Mouse (Mus musculus): Measurements from ENCODE around the gene Rnf126. TPM values are rescaled to one million over a fixed set of nuclear protein-coding genes. Genes with fewer than 3 reads are reported as not detected.
A peak's percentile ranks its signal among the peaks of the same experiment; 100 is the strongest.

Rnf126 gene
- polyA plus RNA-seq, 1 experiment from 2014 or later = 90.3 TPM

GRCm38 (mm10) chr10:79806331-79806730 lies 39.6 kb upstream of the Rnf126 start:
- no peak for DNase-seq (ENCODE audit: low spot score)
- Histone ChIP-seq H3K9ac (ENCODE audit: low read length) (no peak overlapping the region), H3K36me3 (ENCODE audit: control insufficient read depth, insufficient read depth, low read length) (peaks cover 17% of the 10 kb centered on the region; the same call in 1 of the 2 replicates), H3K27ac (ENCODE audit: low read depth) (no peak overlapping the region), H3K4me1 (replicated peaks; ENCODE audit: control insufficient read depth, insufficient read depth, low read length) (peaks cover 26% of the 10 kb centered on the region), H3K4me3 (ENCODE audit: low read depth, low read length) (no peak overlapping the region), H3K4me2 (ENCODE audit: low read length) (no peak overlapping the region), H3K27me3 (replicated peaks; ENCODE audit: control insufficient read depth, insufficient read depth, low read length) (no peaks in the 10 kb centered on the region), H3K9me3 (ENCODE audit: control insufficient read depth, low read length) (no peaks in the 10 kb centered on the region)
- WGBS = 83% methylated on average over 9 of the region's 9 CpGs
- no peak for ATAC-seq (replicated peaks; ENCODE audit: low FRiP score, low TSS enrichment, low read depth)

GRCm38 (mm10) chr10:79805636-79806035 lies 38.9 kb upstream of the Rnf126 start:
- Histone ChIP-seq H3K27ac (ENCODE audit: low read depth) (no peak overlapping the region), H3K4me3 (ENCODE audit: low read depth, low read length) (no peak overlapping the region), H3K36me3 (ENCODE audit: control insufficient read depth, insufficient read depth, low read length) (peaks cover 14% of the 10 kb centered on the region; the same call in 1 of the 2 replicates), H3K4me1 (replicated peaks; ENCODE audit: control insufficient read depth, insufficient read depth, low read length) (peaks cover 26% of the 10 kb centered on the region), H3K9me3 (ENCODE audit: control insufficient read depth, low read length) (no peaks in the 10 kb centered on the region), H3K9ac (ENCODE audit: low read length) (no peak overlapping the region), H3K4me2 (ENCODE audit: low read length) (no peak overlapping the region), H3K27me3 (replicated peaks; ENCODE audit: control insufficient read depth, insufficient read depth, low read length) (no peaks in the 10 kb centered on the region)
- WGBS = 42% methylated on average over 11 of the region's 11 CpGs
- no peak for DNase-seq (ENCODE audit: low spot score)
- ATAC-seq (replicated peaks; ENCODE audit: low FRiP score, low TSS enrichment, low read depth) = no peak; the same call in 1 of the 2 replicates

- Histone ChIP-seq H3K4me3 (ENCODE audit: low read depth, low read length) (no peak overlapping the region), H3K27ac (ENCODE audit: low read depth) (no peak overlapping the region), H3K9me3 (ENCODE audit: control insufficient read depth, low read length) (no peaks in the 10 kb centered on the region), H3K4me2 (ENCODE audit: low read length) (peak overlapping the region; percentile 11), H3K27me3 (replicated peaks; ENCODE audit: control insufficient read depth, insufficient read depth, low read length) (no peaks in the 10 kb centered on the region), H3K4me1 (replicated peaks; ENCODE audit: control insufficient read depth, insufficient read depth, low read length) (peaks cover 26% of the 10 kb centered on the region), H3K36me3 (ENCODE audit: control insufficient read depth, insufficient read depth, low read length) (peaks cover 3% of the 10 kb centered on the region; the same call in 1 of the 2 replicates), H3K9ac (ENCODE audit: low read length) (no peak overlapping the region)
- peak; percentile 53 for ATAC-seq (replicated peaks; ENCODE audit: low FRiP score, low TSS enrichment, low read depth)
- DNase-seq (ENCODE audit: low spot score) = no peak
- WGBS = 20% methylated on average over 29 of the region's 29 CpGs
Observed at GRCm38 (mm10) chr10:79803716-79804323, 37.1 kb upstream of the Rnf126 start.

GRCm38 (mm10) chr10:79802331-79802971 lies 35.7 kb upstream of the Rnf126 start:
- Histone ChIP-seq H3K4me1 (replicated peaks; ENCODE audit: control insufficient read depth, insufficient read depth, low read length) (peaks cover 26% of the 10 kb centered on the region), H3K4me2 (ENCODE audit: low read length) (no peak overlapping the region), H3K4me3 (ENCODE audit: low read depth, low read length) (no peak overlapping the region), H3K36me3 (ENCODE audit: control insufficient read depth, insufficient read depth, low read length) (no peaks in the 10 kb centered on the region), H3K9me3 (ENCODE audit: control insufficient read depth, low read length) (no peaks in the 10 kb centered on the region), H3K27ac (ENCODE audit: low read depth) (no peak overlapping the region), H3K27me3 (replicated peaks; ENCODE audit: control insufficient read depth, insufficient read depth, low read length) (no peaks in the 10 kb centered on the region), H3K9ac (ENCODE audit: low read length) (no peak overlapping the region)
- 57% methylated on average over 11 of the region's 11 CpGs for WGBS
- ATAC-seq (replicated peaks; ENCODE audit: low FRiP score, low TSS enrichment, low read depth) (no peak), DNase-seq (ENCODE audit: low spot score) (no peak)

GRCm38 (mm10) chr10:79801837-79802236 lies 35.1 kb upstream of the Rnf126 start:
- H3K4me3 ChIP-seq (ENCODE audit: low read depth, low read length) = no peak overlapping the region
- no peak overlapping the region for H3K9ac ChIP-seq (ENCODE audit: low read length)
- H3K4me1 ChIP-seq (replicated peaks; ENCODE audit: control insufficient read depth, insufficient read depth, low read length) = peaks cover 24% of the 10 kb centered on the region
- no peaks in the 10 kb centered on the region for H3K9me3 ChIP-seq (ENCODE audit: control insufficient read depth, low read length)
- WGBS = 50% methylated on average over 3 of the region's 3 CpGs
- ATAC-seq (replicated peaks; ENCODE audit: low FRiP score, low TSS enrichment, low read depth) (no peak), DNase-seq (ENCODE audit: low spot score) (no peak)
- no peak overlapping the region for H3K27ac ChIP-seq (ENCODE audit: low read depth)
- no peaks in the 10 kb centered on the region for H3K36me3 ChIP-seq (ENCODE audit: control insufficient read depth, insufficient read depth, low read length)
- no peak overlapping the region for H3K4me2 ChIP-seq (ENCODE audit: low read length)
- H3K27me3 ChIP-seq (replicated peaks; ENCODE audit: control insufficient read depth, insufficient read depth, low read length) = no peaks in the 10 kb centered on the region

GRCm38 (mm10) chr10:79800508-79800907 lies 33.8 kb upstream of the Rnf126 start:
- Histone ChIP-seq H3K27me3 (replicated peaks; ENCODE audit: control insufficient read depth, insufficient read depth, low read length) (no peaks in the 10 kb centered on the region), H3K4me3 (ENCODE audit: low read depth, low read length) (no peak overlapping the region), H3K4me1 (replicated peaks; ENCODE audit: control insufficient read depth, insufficient read depth, low read length) (peaks cover 20% of the 10 kb centered on the region), H3K36me3 (ENCODE audit: control insufficient read depth, insufficient read depth, low read length) (no peaks in the 10 kb centered on the region), H3K9ac (ENCODE audit: low read length) (no peak overlapping the region), H3K27ac (ENCODE audit: low read depth) (no peak overlapping the region), H3K9me3 (ENCODE audit: control insufficient read depth, low read length) (no peaks in the 10 kb centered on the region), H3K4me2 (ENCODE audit: low read length) (no peak overlapping the region)
- ATAC-seq (replicated peaks; ENCODE audit: low FRiP score, low TSS enrichment, low read depth) (no peak), DNase-seq (ENCODE audit: low spot score) (no peak)
- 84% methylated on average over 11 of the region's 11 CpGs for WGBS

GRCm38 (mm10) chr10:79798289-79798928 lies 31.7 kb upstream of the Rnf126 start:
- H3K4me3 ChIP-seq (ENCODE audit: low read depth, low read length) = no peak overlapping the region
- ATAC-seq (replicated peaks; ENCODE audit: low FRiP score, low TSS enrichment, low read depth) (no peak), DNase-seq (ENCODE audit: low spot score) (no peak)
- no peaks in the 10 kb centered on the region for H3K36me3 ChIP-seq (ENCODE audit: control insufficient read depth, insufficient read depth, low read length)
- H3K4me2 ChIP-seq (ENCODE audit: low read length) = no peak overlapping the region
- peaks cover 25% of the 10 kb centered on the region for H3K4me1 ChIP-seq (replicated peaks; ENCODE audit: control insufficient read depth, insufficient read depth, low read length)
- no peak overlapping the region for H3K9ac ChIP-seq (ENCODE audit: low read length)
- no peak overlapping the region for H3K27ac ChIP-seq (ENCODE audit: low read depth)
- H3K27me3 ChIP-seq (replicated peaks; ENCODE audit: control insufficient read depth, insufficient read depth, low read length) = no peaks in the 10 kb centered on the region
- H3K9me3 ChIP-seq (ENCODE audit: control insufficient read depth, low read length) = no peaks in the 10 kb centered on the region
- WGBS = 88% methylated on average over 12 of the region's 12 CpGs

GRCm38 (mm10) chr10:79797326-79797725 lies 30.6 kb upstream of the Rnf126 start:
- Histone ChIP-seq H3K9ac (ENCODE audit: low read length) (no peak overlapping the region), H3K4me1 (replicated peaks; ENCODE audit: control insufficient read depth, insufficient read depth, low read length) (peaks cover 14% of the 10 kb centered on the region), H3K4me3 (ENCODE audit: low read depth, low read length) (no peak overlapping the region), H3K27ac (ENCODE audit: low read depth) (no peak overlapping the region), H3K27me3 (replicated peaks; ENCODE audit: control insufficient read depth, insufficient read depth, low read length) (no peaks in the 10 kb centered on the region), H3K4me2 (ENCODE audit: low read length) (no peak overlapping the region), H3K36me3 (ENCODE audit: control insufficient read depth, insufficient read depth, low read length) (no peaks in the 10 kb centered on the region), H3K9me3 (ENCODE audit: control insufficient read depth, low read length) (no peaks in the 10 kb centered on the region)
- ATAC-seq (replicated peaks; ENCODE audit: low FRiP score, low TSS enrichment, low read depth) (no peak), DNase-seq (ENCODE audit: low spot score) (no peak)
- 47% methylated on average over 15 of the region's 15 CpGs for WGBS
